Mouse (Mus musculus) left cerebral cortex, postnatal 10 days (tissue): Measurements from ENCODE around the gene Nppb. TPM values are rescaled to one million over a fixed set of nuclear protein-coding genes. Genes with fewer than 3 reads are reported as not detected.

ENCODE experiments used
- DNase-seq, 2 experiments: peaks; one replicate each; pipeline ENCODE4 v3.0.0; 2021 to 2022; ENCODE audit warnings: low spot score in 2 of 2, mixed read lengths in 1 of 2; ENCODE audit errors: extremely low spot score in 1 of 2
- intact Hi-C: fragments of 180-260 bp; cut with DNase I; formaldehyde crosslinking; loops from one replicate; pipeline ENCODE4 v1.15.1; 2025
- total RNA-seq, 2 experiments: library from RNA; stranded (reverse); gene quantifications; 2 replicates each; pipeline ENCODE4 v1.2.3; 2021

The Nppb gene
- total RNA-seq, 2 experiments from 2014 or later: not detected

DNA sequence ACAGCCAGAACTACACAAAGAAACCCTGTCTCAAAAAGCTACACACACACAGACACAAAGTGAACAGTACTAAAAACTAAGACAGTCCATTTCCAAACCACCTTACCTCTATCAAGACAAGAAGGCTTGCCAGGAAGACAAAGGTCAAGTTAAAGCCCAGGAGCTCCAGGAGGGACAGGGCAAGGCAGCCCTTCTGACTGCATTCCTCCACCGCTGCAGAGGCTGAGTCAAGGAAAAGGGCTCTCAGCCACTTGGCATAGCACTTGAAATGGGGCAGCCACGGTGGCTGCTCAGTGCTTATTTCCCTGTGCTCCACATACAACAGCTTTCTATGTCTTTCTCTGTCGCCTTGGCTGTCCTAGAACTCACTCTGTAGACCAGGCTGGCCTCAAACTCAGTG, 38.4 kb downstream of the Nppb start:
- DNase-seq: no peak
- intact Hi-C loops: no loop called here

DNA sequence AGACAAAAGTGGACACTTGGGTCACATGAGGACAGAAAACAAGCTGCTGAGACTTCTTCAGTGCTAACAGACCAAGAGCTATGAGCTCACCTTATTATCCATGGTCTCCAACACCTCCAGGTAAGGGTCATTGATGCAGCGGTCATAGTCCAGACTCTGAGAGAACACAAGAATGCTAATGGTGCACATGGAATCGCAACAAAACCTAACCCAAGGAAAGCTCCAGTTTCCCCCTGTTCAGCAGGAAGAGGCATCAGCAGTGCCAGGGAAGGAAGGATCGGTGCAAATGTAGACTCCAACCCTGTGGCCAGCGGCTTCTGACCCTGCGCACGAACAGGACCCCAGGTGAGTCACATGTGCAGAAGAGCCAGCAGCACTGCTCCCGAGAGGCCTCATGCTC, 43.7 kb downstream of the Nppb start:
- intact Hi-C loops: no loop called here
- no peak for DNase-seq

DNA sequence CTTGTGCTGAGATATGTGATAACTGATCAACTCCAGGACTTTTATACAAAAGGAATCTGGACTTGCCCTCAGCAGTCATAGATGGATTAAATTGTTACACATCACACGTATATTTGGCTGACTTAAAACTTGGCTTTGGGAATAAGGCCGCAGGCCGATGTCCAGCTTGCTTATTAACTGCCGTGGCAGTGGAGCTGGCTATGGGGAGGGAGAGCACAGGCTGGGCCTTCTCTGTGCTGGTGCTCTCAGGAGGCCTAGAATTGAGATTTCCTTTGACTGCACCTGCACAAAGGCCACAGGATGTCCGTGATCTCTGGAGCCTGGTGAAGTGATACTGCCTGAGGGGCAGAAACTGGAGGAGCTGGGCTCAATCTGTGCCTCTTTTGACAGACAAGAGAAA, 44.9 kb downstream of the Nppb start:
- intact Hi-C loops: no loop called here

DNA sequence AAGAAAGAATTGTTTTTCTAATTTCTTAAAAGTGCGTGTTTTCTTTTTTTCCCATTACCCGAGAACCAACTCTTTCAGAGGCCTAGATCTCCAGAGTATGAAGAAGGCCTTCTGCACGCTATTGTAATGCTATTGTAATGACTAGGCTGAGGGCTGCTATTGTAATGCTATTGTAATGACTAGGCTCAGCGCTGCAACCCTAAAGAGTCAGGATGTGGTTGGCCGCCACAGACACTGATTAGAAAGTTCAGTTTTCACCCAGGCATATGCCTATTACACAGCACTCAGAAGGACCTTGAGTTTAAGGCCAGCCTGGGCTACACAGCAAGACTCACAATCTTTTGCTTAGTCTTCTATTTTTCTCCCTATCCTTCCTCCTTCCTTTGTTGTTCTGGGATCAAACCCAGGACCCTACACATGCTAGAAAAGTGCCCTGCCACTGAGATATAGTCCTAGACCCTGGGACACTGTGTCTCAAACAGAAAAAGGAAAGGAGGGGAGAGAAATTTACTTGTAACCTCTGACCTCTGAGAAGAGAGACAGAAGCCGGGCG, 48.3 kb downstream of the Nppb start:
- no peak for DNase-seq
- intact Hi-C loops: no loop called here

More for the DNA sequence above, 44.9 kb downstream of the Nppb start:
- no peak for DNase-seq

DNA sequence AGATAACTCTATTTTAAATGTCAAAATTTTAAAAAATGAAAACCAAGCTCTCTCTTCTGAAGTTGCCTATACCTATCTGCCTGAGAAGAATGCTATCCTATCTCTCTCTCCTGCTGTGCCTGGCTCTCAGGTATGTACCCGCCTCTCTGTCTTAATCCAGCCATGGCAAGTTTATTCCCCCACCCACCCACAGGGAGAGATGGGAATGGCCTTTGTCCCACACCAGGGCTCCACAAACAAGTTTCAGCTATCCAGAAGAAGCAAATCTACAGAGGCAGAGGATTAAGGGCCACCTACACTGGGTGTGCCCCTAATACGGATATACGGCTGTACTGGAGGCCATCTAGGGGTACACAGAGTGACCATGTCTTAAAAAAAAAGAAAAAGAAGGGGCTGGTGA, 49.9 kb downstream of the Nppb start:
- no peak for DNase-seq
- intact Hi-C loops: no loop called here

Other genes starting within 250 kb of the Nppb start
- gene Zfp984, start 176.0 kb upstream of the Nppb start, total RNA-seq: 1 to 10 TPM; 3.1 to 4.1 TPM
- gene Zfp933, start 137.4 kb upstream of the Nppb start, total RNA-seq: 10 to 100 TPM; 14.5 to 18.1 TPM
- 10 to 100 TPM; 17.9 to 22.3 TPM for gene Miip, start 117.0 kb upstream of the Nppb start, total RNA-seq
- gene Fv1, start 116.8 kb upstream of the Nppb start, total RNA-seq: 1 to 10 TPM; 6.5 to 7.2 TPM
- gene Mfn2, start 81.1 kb upstream of the Nppb start, total RNA-seq: 100 to 1,000 TPM; 173 to 182 TPM
- gene Plod1, start 49.0 kb upstream of the Nppb start, total RNA-seq: 10 to 100 TPM; 17.2 to 17.7 TPM
- 10 to 100 TPM; 26.8 to 28.4 TPM for gene 2510039O18Rik, start 44.9 kb upstream of the Nppb start, total RNA-seq
- 1 to 10 TPM in 1 of 2 experiments, under 1 TPM in 1; 0.97 to 1.6 TPM for gene Nppa, start 14.9 kb downstream of the Nppb start, total RNA-seq
- gene Clcn6, start 53.0 kb downstream of the Nppb start, total RNA-seq: 10 to 100 TPM; 66.8 to 69.0 TPM
- 10 to 100 TPM; 21.7 to 22.6 TPM for gene Mthfr, start 53.3 kb downstream of the Nppb start, total RNA-seq
- gene Agtrap, start 102.2 kb downstream of the Nppb start, total RNA-seq: 1 to 10 TPM; 3.6 to 4.3 TPM
- 10 to 100 TPM; 14.6 to 15.7 TPM for gene Mad2l2, start 144.6 kb downstream of the Nppb start, total RNA-seq
- gene Draxin, start 144.9 kb downstream of the Nppb start, total RNA-seq: 1 to 10 TPM; 2.7 to 3.1 TPM
- gene Fbxo6, start 166.4 kb downstream of the Nppb start, total RNA-seq: 10 to 100 TPM; 23.5 to 28.1 TPM
- gene Fbxo44, start 174.7 kb downstream of the Nppb start, total RNA-seq: 10 to 100 TPM; 87.6 to 89.9 TPM
- 10 to 100 TPM; 26.8 to 33.0 TPM for gene Fbxo2, start 174.8 kb downstream of the Nppb start, total RNA-seq